Mouse (Mus musculus) cerebellum, adult 18-20 months (tissue): ENCODE results near the gene Znrd1.

Experiments used
- DNase-seq, 2 experiments: peaks; one replicate each; pipeline ENCODE4 v3.0.0; 2021

Gene Znrd1

GRCm38 (mm10) chr17:36922715-36923114, 35.6 kb downstream of the Znrd1 start:
- DNase-seq, result no peak

DNA sequence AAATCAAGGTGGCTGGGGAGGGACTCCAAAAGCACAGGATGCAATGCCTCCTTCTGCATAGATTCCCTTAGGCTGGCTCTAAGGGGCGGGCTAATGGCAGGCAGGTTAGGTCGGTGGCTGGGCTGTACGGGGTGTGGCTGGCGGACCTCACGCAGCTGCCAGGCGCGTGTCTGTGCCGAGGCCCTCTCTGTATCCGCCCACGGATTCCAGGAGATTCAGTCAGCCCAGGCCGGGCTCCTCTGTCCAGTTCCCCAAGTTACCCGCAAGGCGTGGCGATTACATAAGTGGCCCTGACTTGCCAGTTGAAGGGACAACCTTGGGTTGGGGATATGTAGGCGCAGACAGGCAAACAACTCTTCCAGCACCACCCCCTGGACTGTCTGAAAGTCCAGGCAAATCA, 38.1 kb downstream of the Znrd1 start:
- no peak for DNase-seq

GRCm38 (mm10) chr17:36915076-36915475, 43.3 kb downstream of the Znrd1 start:
- peak; percentile 53 to 71 for DNase-seq

DNA sequence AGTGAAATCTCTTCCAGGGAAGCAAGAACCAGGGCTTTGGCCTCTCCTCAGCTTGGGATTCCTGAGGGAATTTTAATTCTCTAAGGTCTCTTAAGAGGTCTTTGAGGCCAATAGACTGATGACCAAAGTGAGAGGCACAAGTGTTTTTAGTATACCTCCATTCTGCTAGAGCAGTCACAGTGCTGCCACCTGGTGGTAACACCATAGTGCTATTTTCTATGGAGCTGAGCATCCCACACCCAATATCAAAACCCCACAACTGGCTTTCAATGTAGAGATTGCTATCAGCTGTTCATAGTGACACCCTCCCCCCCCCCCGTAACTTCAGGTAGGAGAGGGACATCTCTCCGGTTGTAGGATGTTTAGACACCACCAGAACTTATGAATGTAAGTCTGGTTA, 44.3 kb downstream of the Znrd1 start:
- DNase-seq, result peak; percentile 81 to 83

DNA sequence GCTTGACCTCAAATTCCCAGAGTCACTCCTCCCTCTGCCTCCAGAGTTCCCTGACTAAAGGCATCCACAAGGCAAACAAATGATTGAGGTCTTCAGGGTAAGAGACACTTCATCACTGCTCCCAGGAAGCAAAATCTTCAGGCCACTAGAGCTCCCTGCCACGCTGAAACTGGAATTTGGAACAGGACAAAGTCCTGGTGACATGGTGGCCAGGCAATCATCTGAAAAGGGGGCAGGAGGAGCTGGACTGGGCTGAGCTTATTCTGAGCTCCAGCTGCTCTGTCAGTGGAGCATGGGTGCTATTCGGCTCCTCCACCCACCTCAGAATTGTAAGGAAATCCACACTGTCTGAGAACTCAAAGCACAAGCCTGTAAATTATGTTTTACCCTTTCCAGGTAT, 46.3 kb downstream of the Znrd1 start:
- DNase-seq, result no peak

DNA sequence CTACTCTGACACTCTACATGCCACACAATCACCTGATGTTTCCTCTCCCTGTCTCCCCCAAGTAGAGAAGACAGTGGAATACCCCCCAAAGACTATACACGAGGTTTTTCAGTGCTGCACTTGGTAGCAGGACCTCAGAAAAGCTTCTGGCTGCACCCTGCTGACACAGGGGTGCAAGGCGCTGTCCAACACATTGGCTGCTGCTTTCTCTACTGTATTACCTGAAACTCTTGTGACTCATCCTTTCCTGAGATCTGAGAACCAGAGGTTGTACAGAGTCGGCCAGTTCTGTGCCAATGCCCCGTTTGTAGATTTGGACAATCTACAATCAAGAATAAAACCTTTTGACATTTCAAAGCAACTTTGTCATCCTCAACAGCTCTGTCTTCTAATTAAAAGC, 48.6 kb downstream of the Znrd1 start:
- DNase-seq, result no peak

- DNase-seq, result no peak
These were observed 50.1 kb downstream of the Znrd1 start for GRCm38 (mm10) chr17:36908235-36908634.
